Comparison of ENCODE assay signal across 12 mouse cellular contexts in genomic region chr13:44624716-44625115, GRCm38 (mm10).
DNase-seq lines count a peak whose midpoint lies in the region; ATAC-seq and TF ChIP-seq lines count a peak whose summit lies in the region.
"Had no signal": no experiment of that assay in that cellular context is flagged by ENCODE, and none has a peak within 500 bp of the region (broad histone marks: within the 10 kb centered on the region; RNA-seq: fewer than 3 reads in every experiment).

No protein-coding gene starts in this region.

- no peaks in the 10 kb centered on the region for H3K27me3 ChIP-seq in embryonic facial prominence, embryonic 11.5 days (ENCODE audit: control insufficient read depth, insufficient read depth, low read length)
- peaks cover 19% of the 10 kb centered on the region for H3K27me3 ChIP-seq in embryonic facial prominence, embryonic 10.5 days (replicated peaks; ENCODE audit: low read depth, poor library complexity, severe bottlenecking)
- H3K27me3 ChIP-seq in lung, postnatal 0 days (replicated peaks; ENCODE audit: insufficient read depth, low read length), result no peaks in the 10 kb centered on the region
- no peaks in the 10 kb centered on the region for H3K27me3 ChIP-seq in ES-Bruce4 (ENCODE audit: control insufficient read depth, insufficient read depth, low read length, poor library complexity, severe bottlenecking)
- H3K27me3 ChIP-seq: stomach, embryonic 15.5 days had no signal

- H3K27ac ChIP-seq in embryonic facial prominence, embryonic 11.5 days (replicated peaks; ENCODE audit: low read depth, low read length), result no peak overlapping the region
- H3K27ac ChIP-seq in embryonic facial prominence, embryonic 10.5 days (replicated peaks), result no peak overlapping the region; the same call in 1 of the 2 replicates
- no peak overlapping the region for H3K27ac ChIP-seq in lung, postnatal 0 days (ENCODE audit: low read length)
- no peak overlapping the region for H3K27ac ChIP-seq in ES-Bruce4 (ENCODE audit: insufficient read depth, low read length)
- H3K27ac ChIP-seq: hindbrain, embryonic 14.5 days; stomach, embryonic 15.5 days had no signal

- H3K4me3 ChIP-seq in embryonic facial prominence, embryonic 11.5 days (ENCODE audit: low read depth, low read length), result no peak overlapping the region
- H3K4me3 ChIP-seq in embryonic facial prominence, embryonic 10.5 days, result no peak overlapping the region
- H3K4me3 ChIP-seq in lung, adult 2 months (replicated peaks; ENCODE audit: extremely low read depth, low read depth, low read length), result no peak overlapping the region
- H3K4me3 ChIP-seq in lung, postnatal 0 days (ENCODE audit: low read depth, low read length), result no peak overlapping the region
- H3K4me3 ChIP-seq in ES-Bruce4 (ENCODE audit: low read depth, low read length), result peak overlapping the region; percentile 44
- H3K4me3 ChIP-seq: stomach, embryonic 15.5 days had no signal

- no peak overlapping the region for H3K4me2 ChIP-seq in embryonic facial prominence, embryonic 11.5 days (ENCODE audit: low read depth, low read length)
- no peak overlapping the region for H3K4me2 ChIP-seq in lung, postnatal 0 days (replicated peaks; ENCODE audit: low read depth, low read length)
- H3K4me2 ChIP-seq: hindbrain, embryonic 14.5 days; stomach, embryonic 15.5 days had no signal

- no peak for TF ChIP-seq POLR2A in lung, adult 2 months (IDR thresholded peaks at IDR 0.05; ENCODE audit: borderline replicate concordance, extremely low read depth, low read depth, low read length)
- TF ChIP-seq POLR2A in ES-Bruce4 (IDR thresholded peaks at IDR 0.05; ENCODE audit: insufficient read depth, low read length), result no peak

- no peak for TF ChIP-seq EP300 in lung, postnatal 0 days (IDR thresholded peaks at IDR 0.05)
- no peak for TF ChIP-seq EP300 in ES-Bruce4 (IDR thresholded peaks at IDR 0.05; ENCODE audit: insufficient read depth, low read depth, low read length)

- 59% methylated on average over 13 of the region's 13 CpGs for WGBS in embryonic facial prominence, embryonic 11.5 days
- 61% methylated on average over 13 of the region's 13 CpGs for WGBS in embryonic facial prominence, embryonic 10.5 days
- 74% methylated on average over 13 of the region's 13 CpGs for WGBS in lung, adult 2 months
- 61% methylated on average over 13 of the region's 13 CpGs for whole genome bisulfite sequencing in lung, postnatal 0 days

- no peaks in the 10 kb centered on the region for H3K9me3 ChIP-seq in embryonic facial prominence, embryonic 11.5 days (replicated peaks; ENCODE audit: control insufficient read depth, low read length)
- no peaks in the 10 kb centered on the region for H3K9me3 ChIP-seq in embryonic facial prominence, embryonic 10.5 days
- no peaks in the 10 kb centered on the region for H3K9me3 ChIP-seq in lung, postnatal 0 days (ENCODE audit: low read length)
- H3K9me3 ChIP-seq in ES-Bruce4 (replicated peaks; ENCODE audit: control insufficient read depth, insufficient read depth, low read length, poor library complexity, severe bottlenecking), result no peaks in the 10 kb centered on the region
- H3K9me3 ChIP-seq: G1E; stomach, embryonic 15.5 days had no signal

- no peak for TF ChIP-seq CTCF in lung, adult 2 months (IDR thresholded peaks at IDR 0.05; ENCODE audit: insufficient read depth, low read length)
- TF ChIP-seq CTCF in lung, postnatal 0 days (IDR thresholded peaks at IDR 0.05), result no peak
- TF ChIP-seq CTCF in ES-Bruce4 (IDR thresholded peaks at IDR 0.05; ENCODE audit: low read depth, low read length), result no peak

- no peak overlapping the region; the same call in 1 of the 2 replicates for H3K9ac ChIP-seq in embryonic facial prominence, embryonic 11.5 days (replicated peaks; ENCODE audit: low read length)
- H3K9ac ChIP-seq in lung, postnatal 0 days (replicated peaks; ENCODE audit: low read depth), result no peak overlapping the region
- H3K9ac ChIP-seq in ES-Bruce4 (ENCODE audit: low read depth, poor library complexity, severe bottlenecking), result 0 out of 2 replicates have a peak overlapping the region, but pooled peaks have one; percentile 2
- H3K9ac ChIP-seq: hindbrain, embryonic 14.5 days; stomach, embryonic 15.5 days had no signal

- H3K36me3 ChIP-seq in embryonic facial prominence, embryonic 11.5 days (replicated peaks; ENCODE audit: control insufficient read depth, insufficient read depth, low read depth, low read length), result no peaks in the 10 kb centered on the region
- H3K36me3 ChIP-seq in embryonic facial prominence, embryonic 10.5 days (replicated peaks), result no peaks in the 10 kb centered on the region
- no peaks in the 10 kb centered on the region for H3K36me3 ChIP-seq in lung, postnatal 0 days (ENCODE audit: insufficient read depth, low read length)
- no peaks in the 10 kb centered on the region for H3K36me3 ChIP-seq in ES-Bruce4 (ENCODE audit: control insufficient read depth, insufficient read depth, low read length, poor library complexity, severe bottlenecking)
- H3K36me3 ChIP-seq: G1E; stomach, embryonic 15.5 days had no signal

- ATAC-seq in embryonic facial prominence, embryonic 11.5 days (replicated peaks; ENCODE audit: insufficient number of reproducible peaks, low FRiP score, low TSS enrichment, low read depth), result no peak
- ATAC-seq in lung, postnatal 0 days, result no peak
- no peak for ATAC-seq in cerebellum, adult (ENCODE audit: insufficient number of reproducible peaks, low FRiP score, low TSS enrichment)

- peak; percentile 31 for DNase-seq in embryonic facial prominence, embryonic 11.5 days (ENCODE audit: low spot score)
- no peak for DNase-seq in embryonic facial prominence, embryonic 10.5 days (ENCODE audit: low spot score)
- peak; percentile 8 for DNase-seq in lung, adult 2 months
- DNase-seq in lung, postnatal 0 days (ENCODE audit: low spot score), result no peak
- peak; percentile 9 to 11 for DNase-seq in natural killer cell, adult 2 months (ENCODE audit: low spot score in 2 of 2)
- no peak for DNase-seq in urinary bladder, postnatal 25 days (ENCODE audit: low spot score)
- DNase-seq: left cerebral cortex, postnatal 4 days had no signal

- no peaks in the 10 kb centered on the region for H3K4me1 ChIP-seq in embryonic facial prominence, embryonic 11.5 days (ENCODE audit: control insufficient read depth, insufficient read depth, low read length)
- H3K4me1 ChIP-seq in embryonic facial prominence, embryonic 10.5 days, result peaks cover 30% of the 10 kb centered on the region
- H3K4me1 ChIP-seq in lung, adult 2 months (ENCODE audit: control insufficient read depth, insufficient read depth, low read length), result no peaks in the 10 kb centered on the region; the same call in 1 of the 2 replicates
- H3K4me1 ChIP-seq in lung, postnatal 0 days (ENCODE audit: insufficient read depth, low read depth, low read length), result no peaks in the 10 kb centered on the region; the same call in 1 of the 2 replicates
- peaks cover 4% of the 10 kb centered on the region for H3K4me1 ChIP-seq in ES-Bruce4 (ENCODE audit: control insufficient read depth, insufficient read depth, low read length)

Comparison
In these comparisons a context has a peak if more than half of its experiments do, and no peak if none do; other contexts are left out.
1. DNase-seq: peak in embryonic facial prominence, embryonic 11.5 days (single experiment), lung, adult 2 months (single experiment) and natural killer cell, adult 2 months (2 of 2); none in embryonic facial prominence, embryonic 10.5 days (single experiment), lung, postnatal 0 days (single experiment) and urinary bladder, postnatal 25 days (single experiment).